Mouse (Mus musculus) spleen, adult 2 months (tissue): ENCODE measurements at regions not wholly inside any gene's neighbourhood (a gene's known extent, or its start where the extent isn't known, plus 50 kb on each side); places are given as distances from the start of the nearest gene placed in this dataset.

Source experiments
- CTCF ChIP-seq: fragments of 200-500 bp; IDR thresholded peaks from 2 replicates; pipeline ENCODE4 v1.5.1; 2011; ENCODE audit warnings: mild to moderate bottlenecking, inconsistent platforms; ENCODE audit not compliant: insufficient read depth, insufficient read length, insufficient replicate concordance; ENCODE audit errors: extremely low read depth
- POLR2A ChIP-seq: fragments of 200-500 bp; IDR thresholded peaks from 2 replicates; pipeline ENCODE4 v1.6.1; 2011; ENCODE audit warnings: low read depth, low read length, inconsistent platforms

DNA sequence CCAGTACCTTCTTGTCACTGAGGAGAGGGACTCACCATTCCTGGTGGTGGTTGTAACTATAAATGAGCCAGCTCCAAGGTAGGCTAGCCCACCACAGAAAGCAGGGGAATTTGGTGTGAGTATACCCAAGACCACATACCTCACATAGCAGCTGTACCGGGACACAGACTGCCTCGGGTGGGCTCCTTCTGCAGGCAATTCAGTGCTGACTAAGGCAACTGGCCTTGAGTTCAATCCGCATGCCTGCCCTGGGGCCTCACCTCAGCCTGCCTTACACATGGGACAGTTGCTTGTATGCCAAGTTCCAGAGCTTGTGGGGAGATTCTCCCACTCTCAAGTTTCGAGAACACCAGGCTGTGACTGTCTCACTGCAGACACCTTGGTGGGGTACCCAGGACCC, 153.6 kb downstream of the Gm26897 start:
- no peak for TF ChIP-seq CTCF
- no peak for TF ChIP-seq POLR2A
